Mouse (Mus musculus) limb, embryonic 15.5 days (tissue): ENCODE measurements at regions not wholly inside any gene's neighbourhood (a gene's known extent, or its start where the extent isn't known, plus 50 kb on each side); places are given as distances from the start of the nearest gene placed in this dataset.
"Not testable (repeated sequence)": the region's sequence is repeated elsewhere in the genome, so short reads cannot be mapped to it uniquely, and the experiment has no call there.

Source experiments
- ATAC-seq: fragments of 200-750 bp; cut with Nextera tagmentation; 2 replicates; pipeline ENCODE4 v1.8.0; 2017; ENCODE audit warnings: low read depth, moderate TSS enrichment; ENCODE audit not compliant: insufficient number of reproducible peaks, low FRiP score, low TSS enrichment
- H3K27ac ChIP-seq: fragments of 300-500 bp; sonication (generic); 2 replicates; pipeline ENCODE4 v1.5.1; 2015; ENCODE audit warnings: moderate library complexity, mild to moderate bottlenecking, inconsistent platforms
- H3K27me3 ChIP-seq: fragments of 300-500 bp; sonication (generic); 2 replicates; pipeline ENCODE4 v1.6.1; 2015; ENCODE audit warnings: inconsistent platforms
- H3K36me3 ChIP-seq: fragments of 300-500 bp; sonication (generic); 2 replicates; pipeline ENCODE4 v1.6.1; 2015; ENCODE audit warnings: inconsistent platforms
- H3K4me1 ChIP-seq: fragments of 300-500 bp; sonication (generic); 2 replicates; pipeline ENCODE4 v1.6.1; 2015; ENCODE audit warnings: inconsistent platforms
- H3K4me2 ChIP-seq: fragments of 300-500 bp; sonication (generic); 2 replicates; pipeline ENCODE4 v1.6.1; 2015; ENCODE audit warnings: mild to moderate bottlenecking, inconsistent platforms
- H3K4me3 ChIP-seq: fragments of 300-500 bp; sonication (generic); 2 replicates; pipeline ENCODE4 v1.5.1; 2015; ENCODE audit warnings: mild to moderate bottlenecking, inconsistent platforms
- H3K9ac ChIP-seq: fragments of 300-500 bp; sonication (generic); 2 replicates; pipeline ENCODE4 v1.6.1; 2015; ENCODE audit warnings: inconsistent platforms
- H3K9me3 ChIP-seq: fragments of 300-500 bp; sonication (generic); 2 replicates; pipeline ENCODE4 v1.6.1; 2016; ENCODE audit warnings: inconsistent platforms
- WGBS: fragments of 180-500 bp; shearing (Covaris S2); methylation state at CpG from one replicate; pipeline ENCODE4 v1.1.7; 2015; 5-methylcytosine and 5-hydroxymethylcytosine counted together

GRCm38 (mm10) chr14:53302491-53302829 lies 806.9 kb upstream of the Olfr1507 start:
- H3K36me3 ChIP-seq, H3K9ac ChIP-seq, H3K4me2 ChIP-seq, ATAC-seq, H3K27me3 ChIP-seq, H3K9me3 ChIP-seq, H3K4me3 ChIP-seq, H3K27ac ChIP-seq, H3K4me1 ChIP-seq: not testable (repeated sequence)
- WGBS: no CpG with 5 or more reads among the region's 3 CpGs

- not testable (repeated sequence) for H3K36me3 ChIP-seq, H3K27ac ChIP-seq, H3K4me2 ChIP-seq, H3K4me1 ChIP-seq, ATAC-seq, H3K27me3 ChIP-seq, H3K9ac ChIP-seq, H3K9me3 ChIP-seq, H3K4me3 ChIP-seq
- WGBS: no CpG with 5 or more reads among the region's 11 CpGs
Observed at GRCm38 (mm10) chr14:53301722-53302490, 806.4 kb upstream of the Olfr1507 start.

DNA sequence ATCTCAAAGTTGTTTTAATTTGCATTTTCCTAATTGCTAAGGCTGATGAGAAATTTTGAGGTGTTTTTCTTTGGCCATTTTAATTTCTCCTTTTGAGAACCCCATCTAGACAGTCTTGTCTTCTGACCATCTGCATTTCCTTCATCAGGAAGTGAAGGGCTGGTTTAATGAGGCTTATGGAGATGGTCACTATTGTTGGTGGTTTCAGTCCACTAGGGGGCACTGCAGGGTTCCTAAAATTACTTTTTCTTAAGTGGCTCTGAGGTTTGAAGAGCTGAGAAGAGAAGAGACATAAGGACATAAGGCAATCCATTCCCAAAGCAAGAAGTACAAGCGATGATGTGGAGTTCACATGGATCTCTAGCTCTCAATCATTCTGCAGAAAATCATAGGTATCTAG lies 805.6 kb upstream of the Olfr1507 start:
- not testable (repeated sequence) for H3K27ac ChIP-seq, H3K4me2 ChIP-seq, H3K9ac ChIP-seq, ATAC-seq, H3K4me1 ChIP-seq, H3K36me3 ChIP-seq, H3K9me3 ChIP-seq, H3K27me3 ChIP-seq, H3K4me3 ChIP-seq
- WGBS: 88% methylated on average over 1 of the region's 1 CpGs

DNA sequence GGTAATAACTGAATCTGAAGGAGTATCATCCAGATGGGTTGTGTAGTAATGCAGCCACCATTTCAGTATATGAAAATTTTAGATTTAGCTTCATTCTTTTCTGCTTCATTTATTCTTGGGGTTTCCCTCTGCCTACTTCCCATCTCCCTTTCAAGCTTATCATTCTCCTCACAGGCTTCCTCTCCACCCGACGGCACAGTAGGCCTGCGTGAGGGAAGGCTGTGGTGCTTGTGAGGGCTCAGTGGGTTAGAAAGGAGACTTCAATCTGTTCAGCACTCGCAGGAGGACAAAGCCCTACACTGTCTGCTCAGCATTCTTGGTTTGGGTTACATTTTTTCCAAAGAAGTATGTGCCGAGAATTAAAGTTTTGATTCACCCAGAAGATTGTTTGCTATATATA lies 804.2 kb upstream of the Olfr1507 start:
- not testable (repeated sequence) for H3K27me3 ChIP-seq, H3K36me3 ChIP-seq, H3K4me1 ChIP-seq, H3K4me3 ChIP-seq, H3K4me2 ChIP-seq, H3K27ac ChIP-seq, H3K9ac ChIP-seq, H3K9me3 ChIP-seq, ATAC-seq
- no CpG with 5 or more reads among the region's 5 CpGs for WGBS

DNA sequence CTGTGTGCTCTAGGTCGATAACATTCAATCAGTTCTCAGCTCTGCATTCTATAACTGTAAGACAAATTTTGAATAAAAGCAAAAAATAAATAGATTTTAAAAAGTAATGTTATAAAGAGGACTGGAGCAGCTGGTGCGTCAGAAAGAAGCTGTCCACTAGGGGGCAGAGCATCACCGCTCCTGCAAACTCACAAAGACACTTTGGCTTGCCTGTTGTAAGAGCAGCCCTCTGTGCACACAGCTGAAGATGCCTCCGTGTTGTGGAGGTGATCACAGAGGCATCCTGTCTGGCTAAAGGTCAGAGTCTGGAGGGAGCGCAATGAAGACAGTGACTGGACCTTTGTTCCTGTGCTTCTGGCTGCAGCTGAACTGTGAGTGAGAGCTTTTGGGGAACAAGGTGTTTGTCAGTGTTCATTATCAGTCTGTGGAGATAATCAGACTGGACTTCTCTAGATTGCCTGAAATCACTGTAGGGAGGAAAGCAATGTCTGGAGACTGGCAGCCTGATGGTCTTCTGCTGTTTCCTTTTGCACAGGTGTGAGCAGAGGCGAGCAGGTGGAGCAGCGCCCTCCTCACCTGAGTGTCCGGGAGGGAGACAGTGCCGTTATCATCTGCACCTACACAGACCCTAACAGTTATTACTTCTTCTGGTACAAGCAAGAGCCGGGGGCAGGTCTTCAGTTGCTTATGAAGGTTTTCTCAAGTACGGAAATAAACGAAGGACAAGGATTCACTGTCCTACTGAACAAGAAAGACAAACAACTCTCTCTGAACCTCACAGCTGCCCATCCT lies 788.0 kb upstream of the Olfr1507 start:
- WGBS: no CpG with 5 or more reads among the region's 12 CpGs

DNA sequence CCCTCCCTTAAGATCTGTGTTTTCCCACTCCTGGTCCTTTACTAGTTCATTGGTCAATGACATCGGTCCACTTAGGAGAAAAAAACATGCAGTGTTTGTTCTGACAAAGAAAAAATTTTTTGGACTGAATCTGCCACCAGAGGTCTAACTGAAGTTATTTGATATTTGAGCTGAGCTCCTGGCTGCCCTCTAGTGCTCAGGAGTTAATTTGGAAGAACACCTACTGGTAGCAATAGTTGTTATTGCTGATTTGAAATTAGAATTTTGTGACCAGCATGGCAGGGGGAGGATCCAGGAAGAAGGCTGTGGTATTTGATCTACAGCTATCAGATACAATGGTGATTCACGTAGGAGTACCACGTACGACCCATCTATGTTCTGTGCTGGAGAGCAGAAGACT lies 777.7 kb upstream of the Olfr1507 start:
- H3K9me3 ChIP-seq: not testable (repeated sequence)
- 87% methylated on average over 3 of the region's 4 CpGs for WGBS

More for the DNA sequence above, 788.0 kb upstream of the Olfr1507 start:
- not testable (repeated sequence) for H3K27me3 ChIP-seq, H3K27ac ChIP-seq, H3K36me3 ChIP-seq, H3K4me2 ChIP-seq, H3K9ac ChIP-seq, H3K4me3 ChIP-seq, H3K9me3 ChIP-seq, H3K4me1 ChIP-seq, ATAC-seq

DNA sequence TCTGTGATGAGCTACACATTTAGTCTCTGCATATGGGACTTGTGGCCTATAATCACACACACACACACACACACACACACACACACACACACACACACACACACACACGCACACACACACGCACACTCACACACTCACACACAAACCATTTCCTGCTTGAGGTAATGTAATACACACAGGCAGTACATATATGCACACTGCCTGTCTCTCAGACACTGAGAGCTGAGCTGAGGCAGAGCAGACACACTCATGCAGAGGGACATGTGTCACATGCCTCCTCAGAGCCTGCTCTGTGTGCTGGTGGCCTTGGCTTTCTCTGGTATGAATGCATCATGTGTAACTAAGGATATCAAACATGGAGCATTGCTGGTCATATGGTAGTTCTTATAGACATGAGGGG lies 772.1 kb upstream of the Olfr1507 start:
- not testable (repeated sequence) for H3K27ac ChIP-seq, H3K9me3 ChIP-seq, H3K4me1 ChIP-seq, H3K4me3 ChIP-seq, ATAC-seq, H3K4me2 ChIP-seq, H3K36me3 ChIP-seq, H3K27me3 ChIP-seq, H3K9ac ChIP-seq
- WGBS: no CpG with 5 or more reads among the region's 2 CpGs

More for the DNA sequence above, 777.7 kb upstream of the Olfr1507 start:
- not testable (repeated sequence) for H3K4me2 ChIP-seq, H3K36me3 ChIP-seq, H3K27me3 ChIP-seq, H3K27ac ChIP-seq, H3K9ac ChIP-seq, H3K4me1 ChIP-seq, ATAC-seq, H3K4me3 ChIP-seq

DNA sequence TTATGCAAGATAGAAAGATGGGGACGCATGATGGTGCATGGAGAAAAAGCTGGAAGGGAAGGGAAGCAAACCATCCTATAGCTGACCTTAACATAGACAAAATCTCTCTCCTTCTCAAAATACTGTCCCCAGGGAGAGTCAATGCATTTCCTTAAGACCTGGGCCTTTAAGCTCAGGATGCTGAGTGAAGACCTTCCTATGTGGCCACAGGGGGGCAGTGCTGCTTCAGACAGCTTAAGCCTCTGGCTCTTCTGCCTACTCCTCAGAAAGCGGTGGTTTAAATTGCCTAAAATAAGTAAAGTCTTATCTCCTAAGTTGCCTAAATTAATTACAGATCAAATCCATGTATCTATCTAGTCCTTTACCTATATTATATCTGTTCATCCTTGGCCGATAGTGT lies 760.4 kb upstream of the Olfr1507 start:
- H3K9ac ChIP-seq, H3K4me1 ChIP-seq, H3K4me3 ChIP-seq, ATAC-seq, H3K9me3 ChIP-seq, H3K36me3 ChIP-seq, H3K4me2 ChIP-seq, H3K27me3 ChIP-seq, H3K27ac ChIP-seq: not testable (repeated sequence)
- no CpG with 5 or more reads among the region's 3 CpGs for WGBS

DNA sequence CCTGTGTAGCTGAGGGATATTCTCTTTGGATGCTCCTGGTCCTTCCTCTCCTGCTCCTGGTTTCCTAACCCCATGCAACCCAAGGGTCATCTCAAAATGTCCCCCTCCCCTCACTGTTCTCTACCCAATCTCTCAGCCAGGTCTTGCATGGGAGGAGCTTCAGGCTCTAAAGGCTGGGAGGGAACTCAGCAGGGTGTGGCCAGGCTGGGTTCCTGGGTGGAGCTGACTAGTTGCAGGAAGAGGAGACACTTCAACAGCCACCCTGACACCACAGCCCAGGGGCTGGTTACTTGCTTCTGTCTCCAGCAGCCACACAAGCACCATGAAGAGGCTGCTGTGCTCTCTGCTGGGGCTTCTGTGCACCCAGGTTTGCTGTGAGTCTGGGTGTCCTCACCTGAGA lies 757.9 kb upstream of the Olfr1507 start:
- H3K36me3 ChIP-seq, H3K27ac ChIP-seq, H3K9ac ChIP-seq, H3K9me3 ChIP-seq, ATAC-seq, H3K4me2 ChIP-seq, H3K4me3 ChIP-seq, H3K27me3 ChIP-seq, H3K4me1 ChIP-seq: not testable (repeated sequence)

- no CpG with 5 or more reads among the region's 6 CpGs for WGBS
- not testable (repeated sequence) for ATAC-seq, H3K9me3 ChIP-seq, H3K4me2 ChIP-seq, H3K27ac ChIP-seq, H3K9ac ChIP-seq, H3K36me3 ChIP-seq, H3K4me3 ChIP-seq, H3K4me1 ChIP-seq, H3K27me3 ChIP-seq
Observed at GRCm38 (mm10) chr14:53231142-53231541, 735.6 kb upstream of the Olfr1507 start.

- ATAC-seq, H3K36me3 ChIP-seq, H3K4me1 ChIP-seq, H3K4me3 ChIP-seq, H3K9ac ChIP-seq, H3K27ac ChIP-seq, H3K9me3 ChIP-seq, H3K27me3 ChIP-seq, H3K4me2 ChIP-seq: not testable (repeated sequence)
- WGBS: no CpG with 5 or more reads among the region's 1 CpGs
Observed at GRCm38 (mm10) chr14:53224789-53225188, 729.2 kb upstream of the Olfr1507 start.

GRCm38 (mm10) chr14:53210554-53210953 lies 715.0 kb upstream of the Olfr1507 start:
- not testable (repeated sequence) for H3K4me1 ChIP-seq, H3K9ac ChIP-seq, H3K27me3 ChIP-seq, H3K36me3 ChIP-seq, H3K4me2 ChIP-seq, ATAC-seq, H3K4me3 ChIP-seq, H3K27ac ChIP-seq, H3K9me3 ChIP-seq
- WGBS: no CpG with 5 or more reads among the region's 3 CpGs
